Mouse (Mus musculus) testis, adult 2 months (tissue): ENCODE data around the gene Ippk. TPM values are rescaled to one million over a fixed set of nuclear protein-coding genes. Genes with fewer than 3 reads are reported as not detected.

Experiments
- H3K27ac ChIP-seq: fragments of 200-500 bp; 2 replicates; pipeline ENCODE4 v1.5.1; 2012; ENCODE audit warnings: low read depth, low read length; ENCODE audit not compliant: control insufficient read depth, insufficient read depth
- H3K27me3 ChIP-seq: fragments of 200-500 bp; 2 replicates; pipeline ENCODE4 v1.6.1; 2012; ENCODE audit warnings: mild to moderate bottlenecking, low read length, moderate library complexity; ENCODE audit not compliant: control insufficient read depth, insufficient read depth
- H3K36me3 ChIP-seq: fragments of 200-500 bp; 2 replicates; pipeline ENCODE4 v1.6.1; 2012; ENCODE audit warnings: mild to moderate bottlenecking, low read length; ENCODE audit not compliant: control insufficient read depth, insufficient read depth
- H3K4me1 ChIP-seq: fragments of 200-500 bp; 2 replicates; pipeline ENCODE4 v1.6.1; 2012; ENCODE audit warnings: low read length; ENCODE audit not compliant: control insufficient read depth, insufficient read depth
- H3K4me3 ChIP-seq: fragments of 200-500 bp; 2 replicates; pipeline ENCODE4 v1.5.1; 2012; ENCODE audit warnings: low read depth, mild to moderate bottlenecking, low read length, moderate library complexity, mixed read lengths; ENCODE audit not compliant: control insufficient read depth
- CTCF ChIP-seq: fragments of 200-500 bp; IDR thresholded peaks from 2 replicates; pipeline ENCODE4 v1.5.1; 2012; ENCODE audit warnings: low read depth, mild to moderate bottlenecking, inconsistent platforms, low read length, moderate library complexity; ENCODE audit not compliant: control insufficient read depth, insufficient read depth, insufficient replicate concordance
- POLR2A ChIP-seq: fragments of 200-500 bp; IDR thresholded peaks from 2 replicates; pipeline ENCODE4 v1.6.1; 2012; ENCODE audit warnings: low read depth, mild to moderate bottlenecking, inconsistent platforms, low read length, moderate library complexity; ENCODE audit not compliant: control insufficient read depth
- polyA plus RNA-seq: library from polyadenylated mRNA; depleted of rRNA; stranded (reverse); fragments of >200 nt; gene quantifications from 2 replicates; pipeline ENCODE4 v1.2.3, GENCODE M21; 2012

Ippk gene
- polyA plus RNA-seq, 1 experiment = 11.6 TPM

GRCm38 (mm10) chr13:49461458-49462132 lies 40.5 kb downstream of the Ippk start:
- H3K36me3 ChIP-seq = peaks cover 1% of the 10 kb centered on the region; the same call in 1 of the 2 replicates
- TF ChIP-seq POLR2A (no peak), CTCF (no peak)
- H3K27ac ChIP-seq = peak overlapping the region; percentile 71
- no peaks in the 10 kb centered on the region for H3K27me3 ChIP-seq
- H3K4me1 ChIP-seq = no peaks in the 10 kb centered on the region; the same call in 1 of the 2 replicates
- no peak overlapping the region for H3K4me3 ChIP-seq

DNA sequence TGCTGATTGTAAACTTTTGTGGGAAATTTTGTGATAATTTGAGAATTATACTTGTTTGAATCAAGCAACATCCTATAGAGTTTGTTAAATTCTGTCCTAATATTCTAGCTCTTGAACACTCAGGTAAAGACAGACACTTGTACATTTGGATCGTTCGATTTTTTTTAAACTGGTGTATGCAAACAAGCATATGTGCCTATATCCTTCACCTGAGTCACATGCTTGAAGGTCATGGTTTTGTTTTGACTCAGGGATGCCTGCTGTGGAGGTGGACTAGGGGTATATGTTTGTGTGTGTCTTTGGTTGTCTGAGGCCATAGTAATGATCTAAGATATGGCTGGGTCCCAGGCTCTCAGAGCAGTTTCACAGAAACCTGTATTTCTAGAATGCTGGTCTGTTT lies 41.9 kb downstream of the Ippk start:
- no peaks in the 10 kb centered on the region; the same call in 1 of the 2 replicates for H3K4me1 ChIP-seq
- no peak overlapping the region for H3K4me3 ChIP-seq
- TF ChIP-seq POLR2A (no peak), CTCF (no peak)
- no peaks in the 10 kb centered on the region for H3K27me3 ChIP-seq
- H3K27ac ChIP-seq = no peak overlapping the region
- H3K36me3 ChIP-seq = peaks cover 1% of the 10 kb centered on the region; the same call in 1 of the 2 replicates

- H3K4me3 ChIP-seq = no peak overlapping the region
- H3K36me3 ChIP-seq = no peaks in the 10 kb centered on the region
- no peaks in the 10 kb centered on the region for H3K27me3 ChIP-seq
- H3K27ac ChIP-seq = no peak overlapping the region
- TF ChIP-seq CTCF = no peak
- H3K4me1 ChIP-seq = no peaks in the 10 kb centered on the region; the same call in 1 of the 2 replicates
Observed at GRCm38 (mm10) chr13:49465875-49466274, 44.8 kb downstream of the Ippk start.

GRCm38 (mm10) chr13:49466393-49467075 lies 45.5 kb downstream of the Ippk start:
- TF ChIP-seq POLR2A (no peak), CTCF (no peak)
- H3K4me3 ChIP-seq = no peak overlapping the region
- no peaks in the 10 kb centered on the region; the same call in 1 of the 2 replicates for H3K4me1 ChIP-seq
- H3K36me3 ChIP-seq = no peaks in the 10 kb centered on the region
- H3K27ac ChIP-seq = no peak overlapping the region; the same call in 1 of the 2 replicates
- no peaks in the 10 kb centered on the region for H3K27me3 ChIP-seq

GRCm38 (mm10) chr13:49467585-49467984 lies 46.5 kb downstream of the Ippk start:
- H3K4me3 ChIP-seq = no peak overlapping the region
- H3K4me1 ChIP-seq = peaks cover under 1% of the 10 kb centered on the region; the same call in 1 of the 2 replicates
- no peaks in the 10 kb centered on the region for H3K36me3 ChIP-seq
- no peak overlapping the region for H3K27ac ChIP-seq
- H3K27me3 ChIP-seq = no peaks in the 10 kb centered on the region
- no peak for TF ChIP-seq POLR2A
- TF ChIP-seq CTCF = no peak

DNA sequence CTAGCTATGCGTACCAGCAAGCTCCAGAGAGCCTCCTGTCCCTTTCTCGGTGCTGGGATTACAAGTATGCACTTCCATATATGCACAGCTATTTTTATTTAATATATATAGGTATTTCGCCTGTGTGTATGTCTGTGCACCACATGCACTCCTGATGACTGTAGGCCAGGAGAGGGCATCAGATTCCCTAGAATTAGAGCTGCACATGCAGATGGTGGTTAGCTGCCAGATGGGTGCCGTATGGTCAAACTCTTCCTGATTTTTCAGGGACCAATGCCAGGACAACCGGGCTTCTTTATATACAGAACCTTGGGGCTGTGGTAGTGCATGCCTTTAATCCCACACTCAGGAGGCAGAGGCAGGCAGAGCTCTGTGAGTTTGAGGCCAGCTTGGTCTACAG lies 48.0 kb downstream of the Ippk start:
- no peak for TF ChIP-seq CTCF
- TF ChIP-seq POLR2A = no peak
- no peaks in the 10 kb centered on the region for H3K27me3 ChIP-seq
- H3K27ac ChIP-seq = no peak overlapping the region
- H3K4me3 ChIP-seq = no peak overlapping the region
- no peaks in the 10 kb centered on the region for H3K36me3 ChIP-seq
- peaks cover 2% of the 10 kb centered on the region; the same call in 1 of the 2 replicates for H3K4me1 ChIP-seq

GRCm38 (mm10) chr13:49470319-49470718 lies 49.3 kb downstream of the Ippk start:
- Histone ChIP-seq H3K36me3 (no peaks in the 10 kb centered on the region), H3K27ac (peak overlapping the region; percentile 10; the same call in 1 of the 2 replicates), H3K27me3 (no peaks in the 10 kb centered on the region), H3K4me3 (no peak overlapping the region), H3K4me1 (peaks cover 2% of the 10 kb centered on the region; the same call in 1 of the 2 replicates)
- TF ChIP-seq POLR2A = no peak
- TF ChIP-seq CTCF = no peak
